Comparison of ENCODE assay signal across 28 mouse cellular contexts in the genomic region with DNA sequence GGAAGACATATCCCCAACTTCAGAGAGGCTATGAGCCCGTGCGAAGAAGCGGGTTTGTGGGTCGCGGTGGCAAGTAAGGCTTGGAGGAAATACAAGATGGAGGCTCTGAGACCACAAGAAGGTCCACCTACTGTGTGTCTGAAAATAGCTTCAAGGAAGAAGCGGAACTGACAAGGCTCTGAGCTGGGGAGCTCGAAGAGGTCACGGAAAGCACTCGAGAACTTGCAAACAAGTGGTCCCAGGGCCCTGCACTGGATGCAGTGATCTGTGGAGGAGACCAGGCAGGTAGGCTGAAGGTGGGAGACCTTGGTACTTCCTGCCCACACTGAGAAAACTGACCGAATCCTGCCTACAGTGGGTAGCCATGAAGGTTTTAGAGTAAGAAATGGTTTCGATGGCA.
"Had no signal": no experiment of that assay in that cellular context is flagged by ENCODE, and none has a peak within 500 bp of the region (broad histone marks: within the 10 kb centered on the region; RNA-seq: fewer than 3 reads in every experiment).

No protein-coding gene starts in this region.

- H3K9me3 ChIP-seq: heart, embryonic 10.5 days; heart, embryonic 12.5 days; heart, embryonic 13.5 days; heart, embryonic 15.5 days; hindbrain, embryonic 10.5 days; hindbrain, embryonic 12.5 days; hindbrain, embryonic 13.5 days; hindbrain, embryonic 15.5 days; intestine, embryonic 15.5 days; kidney, embryonic 15.5 days had no signal

- ATAC-seq: hindbrain, embryonic 16.5 days; hindbrain, postnatal 0 days; inflammation-experienced regulatory T-cells, adult 6 months; intestine, embryonic 15.5 days; intestine, embryonic 16.5 days; intestine, postnatal 0 days had no signal

- H3K9ac ChIP-seq: heart, embryonic 12.5 days; heart, embryonic 13.5 days; heart, embryonic 15.5 days; hindbrain, embryonic 12.5 days; hindbrain, embryonic 13.5 days; hindbrain, embryonic 14.5 days; hindbrain, embryonic 15.5 days; intestine, embryonic 15.5 days; kidney, embryonic 15.5 days had no signal

- H3K27me3 ChIP-seq: heart, embryonic 12.5 days; heart, embryonic 13.5 days; heart, embryonic 15.5 days; hindbrain, embryonic 12.5 days; hindbrain, embryonic 13.5 days; hindbrain, embryonic 15.5 days; intestine, embryonic 15.5 days; kidney, embryonic 15.5 days had no signal

- H3K36me3 ChIP-seq: heart, embryonic 10.5 days; heart, embryonic 12.5 days; heart, embryonic 13.5 days; heart, embryonic 15.5 days; hindbrain, embryonic 10.5 days; hindbrain, embryonic 12.5 days; hindbrain, embryonic 13.5 days; hindbrain, embryonic 15.5 days; intestine, embryonic 15.5 days; kidney, embryonic 15.5 days had no signal

- H3K4me2 ChIP-seq: heart, embryonic 11.5 days; heart, embryonic 12.5 days; heart, embryonic 13.5 days; heart, embryonic 15.5 days; hindbrain, embryonic 12.5 days; hindbrain, embryonic 13.5 days; hindbrain, embryonic 14.5 days; hindbrain, embryonic 15.5 days; intestine, embryonic 15.5 days; kidney, embryonic 15.5 days had no signal

- H3K27ac ChIP-seq: heart, embryonic 13.5 days; heart, embryonic 15.5 days; hindbrain, embryonic 12.5 days; hindbrain, embryonic 13.5 days; hindbrain, embryonic 14.5 days; hindbrain, embryonic 15.5 days; hindbrain, postnatal 0 days; intestine, embryonic 15.5 days; kidney, embryonic 15.5 days; kidney, postnatal 0 days; layer of hippocampus, adult 2 months had no signal

- DNase-seq: heart, postnatal 14 days; heart, postnatal 36 days; heart, postnatal 4 days; kidney, adult 11 months; kidney, adult 18-20 months; kidney, adult 8-10 months; kidney, postnatal 4 days; layer of hippocampus, adult 9-11 months; layer of hippocampus, postnatal 36 days had no signal

- H3K4me3 ChIP-seq: heart, embryonic 10.5 days; heart, embryonic 12.5 days; heart, embryonic 13.5 days; heart, embryonic 15.5 days; hindbrain, embryonic 10.5 days; hindbrain, embryonic 12.5 days; hindbrain, embryonic 13.5 days; hindbrain, embryonic 15.5 days; intestine, embryonic 15.5 days; kidney, embryonic 15.5 days; layer of hippocampus, adult 2 months had no signal
